Mouse (Mus musculus): ENCODE results near the gene 5730596B20Rik.

The 5730596B20Rik gene

GRCm38 (mm10) chr6:52224895-52225611, 47.8 kb downstream of the 5730596B20Rik start:
- no peak for DNase-seq (ENCODE audit: low spot score in 2 of 2)

GRCm38 (mm10) chr6:52225612-52226568, 48.6 kb downstream of the 5730596B20Rik start:
- DNase-seq (ENCODE audit: low spot score in 2 of 2): no peak

- DNase-seq (ENCODE audit: low spot score in 2 of 2): no peak
Measured at GRCm38 (mm10) chr6:52226569-52227257, 49.4 kb downstream of the 5730596B20Rik start.

DNA sequence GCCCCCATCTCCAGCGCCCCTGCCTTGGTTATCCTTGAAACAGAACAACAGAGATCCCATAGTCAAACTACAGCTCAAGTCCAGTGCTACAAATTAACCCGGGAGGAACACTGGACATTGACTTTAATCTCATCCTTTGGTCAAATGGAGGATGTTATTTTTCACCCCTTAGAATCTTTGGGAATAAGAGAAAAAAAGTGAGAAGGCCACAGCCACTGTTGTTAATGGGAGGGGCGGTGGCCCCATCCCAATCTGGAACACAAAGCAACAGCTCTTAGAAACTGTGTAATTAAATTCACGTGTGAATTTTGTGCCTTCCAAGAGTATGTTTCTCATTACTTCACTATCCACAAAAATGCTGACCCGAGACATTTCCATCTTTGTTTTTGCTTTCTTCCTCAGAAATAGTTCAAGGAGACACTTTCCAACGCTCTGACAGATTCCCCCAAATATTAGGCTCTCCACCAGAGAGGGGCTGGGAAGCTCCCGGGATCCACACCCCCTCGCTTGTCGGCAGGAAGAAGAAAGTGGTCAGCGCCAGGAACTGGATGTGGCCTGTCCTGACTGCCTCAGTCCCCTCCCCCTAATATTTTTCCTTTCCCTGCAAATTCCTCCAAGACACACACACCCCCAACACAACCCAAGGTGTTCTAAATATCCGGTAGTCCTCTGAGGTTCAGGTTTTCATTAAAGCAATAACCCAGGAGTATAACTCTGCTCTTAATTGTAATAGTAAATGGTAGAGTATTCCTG, 50.3 kb downstream of the 5730596B20Rik start:
- DNase-seq (ENCODE audit: low spot score in 2 of 2): no peak

- no peak for DNase-seq (ENCODE audit: low spot score in 2 of 2)
Measured at GRCm38 (mm10) chr6:52228475-52229465, 51.5 kb downstream of the 5730596B20Rik start.

- DNase-seq (ENCODE audit: low spot score in 2 of 2): no peak
Measured at GRCm38 (mm10) chr6:52229558-52230416, 52.5 kb downstream of the 5730596B20Rik start.

All from spleen, postnatal 4 days (tissue).